Mouse (Mus musculus) limb, embryonic 14.5 days (tissue): ENCODE measurements around the gene Epb41l1. TPM values are rescaled to one million over a fixed set of nuclear protein-coding genes. Genes with fewer than 3 reads are reported as not detected.
A peak's percentile ranks its signal among the peaks of the same experiment; 100 is the strongest.

ENCODE experiments used
- ATAC-seq: fragments of 200-750 bp; cut with Nextera tagmentation; 2 replicates; pipeline ENCODE4 v1.8.0; 2017; ENCODE audit warnings: low read depth, moderate number of reproducible peaks, moderate TSS enrichment; ENCODE audit not compliant: low FRiP score
- DNase-seq: peaks from one replicate; pipeline ENCODE4 v3.0.0-alpha.2; 2015; ENCODE audit warnings: low spot score
- H3K27ac ChIP-seq: fragments of 300-500 bp; sonication (generic); replicated peaks from 2 replicates; pipeline ENCODE4 v1.5.1; 2014; ENCODE audit warnings: low read depth, mild to moderate bottlenecking, low read length, moderate library complexity, mixed read lengths
- H3K27me3 ChIP-seq: fragments of 300-500 bp; sonication (generic); 2 replicates; pipeline ENCODE4 v1.6.1; 2014; ENCODE audit warnings: low read length, mixed read lengths; ENCODE audit not compliant: control insufficient read depth, insufficient read depth
- H3K36me3 ChIP-seq: fragments of 300-500 bp; sonication (generic); 2 replicates; pipeline ENCODE4 v1.6.1; 2014; ENCODE audit warnings: mild to moderate bottlenecking, low read length, moderate library complexity, mixed read lengths; ENCODE audit not compliant: control insufficient read depth, insufficient read depth
- H3K4me1 ChIP-seq: fragments of 300-500 bp; sonication (generic); 2 replicates; pipeline ENCODE4 v1.6.1; 2014; ENCODE audit warnings: antibody characterized with exemption, low read length, mixed read lengths; ENCODE audit not compliant: control insufficient read depth, insufficient read depth
- H3K4me2 ChIP-seq: fragments of 300-500 bp; sonication (generic); replicated peaks from 2 replicates; pipeline ENCODE4 v1.6.1; 2014; ENCODE audit warnings: low read depth, mild to moderate bottlenecking, low read length, moderate library complexity; ENCODE audit not compliant: severe bottlenecking
- H3K4me3 ChIP-seq: fragments of 300-500 bp; sonication (generic); replicated peaks from 2 replicates; pipeline ENCODE4 v1.5.1; 2014; ENCODE audit warnings: low read length
- H3K9ac ChIP-seq: fragments of 300-500 bp; sonication (generic); 2 replicates; pipeline ENCODE4 v1.6.1; 2014; ENCODE audit warnings: mild to moderate bottlenecking, low read depth, low read length, moderate library complexity; ENCODE audit not compliant: severe bottlenecking
- H3K9me3 ChIP-seq: fragments of 300-500 bp; sonication (generic); 2 replicates; pipeline ENCODE4 v1.6.1; 2016; ENCODE audit warnings: low read length; ENCODE audit not compliant: control insufficient read depth
- POLR2A ChIP-seq: fragments of 200-500 bp; IDR thresholded peaks from 2 replicates; pipeline ENCODE4 v1.8.0; 2012; ENCODE audit warnings: inconsistent platforms, mild to moderate bottlenecking, moderate library complexity, borderline replicate concordance; ENCODE audit not compliant: insufficient read depth, insufficient read length; ENCODE audit errors: extremely low read depth
- WGBS: fragments of 180-500 bp; shearing (Covaris S2); extraction: QIAGEN DNeasy Blood & Tissue Kit; methylation state at CpG from one replicate; pipeline ENCODE4 v1.1.7; 2014; 5-methylcytosine and 5-hydroxymethylcytosine counted together
- polyA plus RNA-seq, 2 experiments: library from polyadenylated mRNA; depleted of rRNA in 1 of 2; stranded (reverse) in 1 of 2; unstranded in 1 of 2; fragments of >200 nt; fragmentation: Nextera tagmentation in 1 of 2; extraction: Ambion mirVana in 1 of 2; gene quantifications; 2 replicates each; pipeline versions ENCODE4 v1.2.1 to v1.2.3; 2012 to 2014

The Epb41l1 gene
- polyA plus RNA-seq, 2 experiments = 5.0 to 37.0 TPM

DNA sequence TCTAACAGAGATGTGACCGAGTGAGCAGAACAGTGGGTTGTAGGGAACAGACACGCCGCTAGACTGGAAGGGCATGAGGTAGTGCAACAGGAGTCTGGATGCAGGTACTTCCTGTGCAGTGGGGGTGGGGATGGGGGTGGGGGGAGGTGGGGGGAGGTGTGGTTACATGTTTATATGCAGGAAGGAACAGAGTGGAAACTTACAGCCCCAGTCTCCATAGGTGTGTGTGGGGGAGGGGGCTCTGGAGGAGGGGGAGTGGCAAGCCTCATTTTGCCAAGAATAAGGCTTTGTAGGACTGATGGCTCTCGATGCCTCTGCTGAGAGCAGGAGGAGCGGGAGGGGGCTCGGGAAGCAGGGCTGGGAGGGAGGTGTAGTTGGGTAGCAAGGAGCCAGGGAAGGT, 10.7 kb downstream of the Epb41l1 start:
- DNase-seq = no peak
- WGBS = 70% methylated on average over 6 of the region's 6 CpGs
- no peak overlapping the region for H3K9ac ChIP-seq
- no peaks in the 10 kb centered on the region for H3K36me3 ChIP-seq
- no peaks in the 10 kb centered on the region for H3K9me3 ChIP-seq
- no peak for ATAC-seq
- H3K4me3 ChIP-seq = no peak overlapping the region
- no peak overlapping the region for H3K27ac ChIP-seq
- H3K4me2 ChIP-seq = no peak overlapping the region
- no peaks in the 10 kb centered on the region for H3K27me3 ChIP-seq
- peaks cover 21% of the 10 kb centered on the region for H3K4me1 ChIP-seq
- TF ChIP-seq POLR2A = no peak

GRCm38 (mm10) chr2:156432086-156432485, 11.4 kb downstream of the Epb41l1 start:
- Histone ChIP-seq H3K4me2 (no peak overlapping the region), H3K36me3 (no peaks in the 10 kb centered on the region), H3K9ac (no peak overlapping the region), H3K4me1 (peaks cover 21% of the 10 kb centered on the region), H3K4me3 (no peak overlapping the region), H3K27ac (no peak overlapping the region), H3K9me3 (no peaks in the 10 kb centered on the region), H3K27me3 (no peaks in the 10 kb centered on the region)
- WGBS = 75% methylated on average over 3 of the region's 3 CpGs
- DNase-seq (no peak), ATAC-seq (no peak)
- TF ChIP-seq POLR2A = no peak

- H3K4me1 ChIP-seq = peaks cover 21% of the 10 kb centered on the region
- peak; percentile 34; the same call in 1 of the 2 replicates for ATAC-seq
- no peaks in the 10 kb centered on the region for H3K36me3 ChIP-seq
- no peak overlapping the region for H3K4me3 ChIP-seq
- DNase-seq = peak; percentile 52
- no peaks in the 10 kb centered on the region for H3K27me3 ChIP-seq
- H3K27ac ChIP-seq = no peak overlapping the region
- no peak for TF ChIP-seq POLR2A
- H3K9me3 ChIP-seq = no peaks in the 10 kb centered on the region
- H3K4me2 ChIP-seq = no peak overlapping the region
- 0 out of 2 replicates have a peak overlapping the region, but pooled peaks have one; percentile 1 for H3K9ac ChIP-seq
- WGBS = 38% methylated on average over 9 of the region's 9 CpGs
Measured at GRCm38 (mm10) chr2:156432874-156433868, 12.5 kb downstream of the Epb41l1 start.

- Histone ChIP-seq H3K4me1 (peaks cover 20% of the 10 kb centered on the region), H3K9me3 (no peaks in the 10 kb centered on the region), H3K27ac (no peak overlapping the region), H3K36me3 (no peaks in the 10 kb centered on the region), H3K9ac (no peak overlapping the region), H3K4me2 (no peak overlapping the region), H3K27me3 (no peaks in the 10 kb centered on the region), H3K4me3 (no peak overlapping the region)
- 90% methylated on average over 11 of the region's 11 CpGs for WGBS
- ATAC-seq = no peak
- no peak for DNase-seq
- TF ChIP-seq POLR2A = no peak
Measured at GRCm38 (mm10) chr2:156437637-156438036, 16.9 kb downstream of the Epb41l1 start.

DNA sequence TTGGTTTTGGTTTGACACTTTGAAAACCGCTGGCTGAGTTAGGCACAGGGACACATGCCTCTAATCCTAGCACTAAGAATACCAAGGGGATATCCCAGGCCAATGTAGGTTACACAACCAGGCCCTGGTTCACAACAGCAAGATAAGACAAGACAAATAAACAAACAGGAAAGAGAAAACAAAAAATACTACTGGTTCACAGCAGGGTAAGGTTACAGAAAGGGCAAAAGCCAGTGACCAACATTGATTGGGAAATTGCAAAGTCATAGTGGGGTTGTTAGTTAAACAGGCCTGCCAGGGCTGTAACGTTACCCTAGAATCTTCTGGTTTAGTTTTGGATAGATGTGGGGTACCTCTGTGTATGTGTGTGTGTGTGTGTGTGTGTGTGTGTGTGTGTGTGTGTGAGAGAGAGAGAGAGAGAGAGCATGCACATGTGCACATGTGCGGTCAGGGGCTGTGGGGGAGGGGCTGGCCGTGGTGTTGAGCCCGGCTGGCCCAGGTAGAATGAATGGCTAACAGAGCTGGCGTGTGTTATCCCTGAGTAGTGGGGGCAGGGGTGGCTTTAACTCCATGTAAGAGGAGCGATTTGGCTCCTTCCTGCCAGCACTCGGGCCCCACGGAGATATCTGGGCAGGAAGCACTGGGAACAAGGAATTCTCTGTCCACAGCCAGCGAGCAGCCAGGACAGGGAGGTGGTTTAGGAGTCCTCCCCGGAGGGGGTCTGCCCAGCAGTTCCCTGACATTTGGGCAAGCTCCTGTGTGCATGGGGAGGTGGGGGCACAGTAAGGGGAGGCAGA, 19.2 kb downstream of the Epb41l1 start:
- peak; percentile 31 for DNase-seq
- Histone ChIP-seq H3K4me1 (peaks cover 11% of the 10 kb centered on the region), H3K27me3 (no peaks in the 10 kb centered on the region), H3K9ac (no peak overlapping the region), H3K9me3 (no peaks in the 10 kb centered on the region), H3K36me3 (no peaks in the 10 kb centered on the region), H3K4me2 (no peak overlapping the region), H3K4me3 (no peak overlapping the region), H3K27ac (peak overlapping the region; percentile 34)
- no peak for TF ChIP-seq POLR2A
- ATAC-seq = peak; percentile 46; the same call in 1 of the 2 replicates
- WGBS = 25% methylated on average over 10 of the region's 11 CpGs
